Mouse (Mus musculus) C2C12 (cell line): ENCODE data around the gene Kif4.
A peak's percentile ranks its signal among the peaks of the same experiment; 100 is the strongest.

Experiments
- CTCF ChIP-seq: IDR thresholded peaks from one replicate; pipeline ENCODE4 v1.5.1; 2011; ENCODE audit not compliant: control insufficient read depth, insufficient read depth, insufficient read length
- MYOD1 ChIP-seq: IDR thresholded peaks from one replicate; pipeline ENCODE4 v1.6.1; 2011; ENCODE audit warnings: low read depth; ENCODE audit not compliant: control insufficient read depth, insufficient read length

DNA sequence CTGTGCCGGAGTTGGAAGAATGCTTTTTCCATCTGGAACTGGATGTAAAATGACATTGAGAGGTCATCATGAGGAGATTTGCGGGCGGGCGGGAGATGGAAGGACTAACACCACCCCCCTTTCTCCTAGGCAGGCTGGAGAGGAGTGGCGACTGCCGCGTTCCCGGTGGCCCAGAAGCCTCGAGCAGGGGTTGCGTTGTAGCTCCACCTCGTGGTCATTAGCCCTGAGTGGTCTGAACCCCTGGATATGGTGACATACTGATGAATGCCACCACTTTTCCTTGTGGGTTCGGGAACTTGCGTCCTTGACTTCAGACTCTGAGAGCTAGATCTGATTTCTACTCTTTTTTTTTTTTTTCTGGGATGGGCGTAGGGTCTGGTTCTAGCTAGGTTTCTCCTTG lies 113.4 kb downstream of the Kif4 start:
- TF ChIP-seq CTCF (peak; percentile 69), MYOD1 (no peak)
